Mouse (Mus musculus) embryonic facial prominence, embryonic 15.5 days (tissue): ENCODE data around the gene Syce3. TPM values are rescaled to one million over a fixed set of nuclear protein-coding genes. Genes with fewer than 3 reads are reported as not detected.

Experiments
- ATAC-seq: fragments of 200-750 bp; cut with Nextera tagmentation; 2 replicates; pipeline ENCODE4 v1.8.0; 2017; ENCODE audit warnings: low read depth, moderate TSS enrichment; ENCODE audit not compliant: insufficient number of reproducible peaks, low FRiP score, low TSS enrichment
- H3K27ac ChIP-seq: fragments of 300-500 bp; sonication (generic); replicated peaks from 2 replicates; pipeline ENCODE4 v1.5.1; 2015; ENCODE audit warnings: mild to moderate bottlenecking, inconsistent platforms
- H3K27me3 ChIP-seq: fragments of 300-500 bp; sonication (generic); 2 replicates; pipeline ENCODE4 v1.6.1; 2015; ENCODE audit warnings: inconsistent platforms
- H3K36me3 ChIP-seq: fragments of 300-500 bp; sonication (generic); 2 replicates; pipeline ENCODE4 v1.6.1; 2015; ENCODE audit warnings: mild to moderate bottlenecking, inconsistent platforms
- H3K4me1 ChIP-seq: fragments of 300-500 bp; sonication (generic); 2 replicates; pipeline ENCODE4 v1.6.1; 2015; ENCODE audit warnings: inconsistent platforms
- H3K4me2 ChIP-seq: fragments of 300-500 bp; sonication (generic); replicated peaks from 2 replicates; pipeline ENCODE4 v1.6.1; 2015; ENCODE audit warnings: mild to moderate bottlenecking, inconsistent platforms
- H3K4me3 ChIP-seq: fragments of 300-500 bp; sonication (generic); replicated peaks from 2 replicates; pipeline ENCODE4 v1.5.1; 2015; ENCODE audit warnings: mild to moderate bottlenecking, inconsistent platforms
- H3K9ac ChIP-seq: fragments of 300-500 bp; sonication (generic); 2 replicates; pipeline ENCODE4 v1.6.1; 2015; ENCODE audit warnings: inconsistent platforms
- H3K9me3 ChIP-seq: fragments of 300-500 bp; sonication (generic); replicated peaks from 2 replicates; pipeline ENCODE4 v1.6.1; 2016; ENCODE audit warnings: inconsistent platforms
- WGBS: fragments of 180-500 bp; shearing (Covaris S2); methylation state at CpG from one replicate; pipeline ENCODE4 v1.1.7; 2015; 5-methylcytosine and 5-hydroxymethylcytosine counted together
- polyA plus RNA-seq: library from polyadenylated mRNA; unstranded; fragments of >200 nt; fragmentation: Nextera tagmentation; extraction: Ambion mirVana; gene quantifications from 2 replicates; pipeline ENCODE4 v1.2.1, GENCODE M21; 2015

Syce3 gene
- polyA plus RNA-seq, 1 experiment from 2014 or later, result not detected

DNA sequence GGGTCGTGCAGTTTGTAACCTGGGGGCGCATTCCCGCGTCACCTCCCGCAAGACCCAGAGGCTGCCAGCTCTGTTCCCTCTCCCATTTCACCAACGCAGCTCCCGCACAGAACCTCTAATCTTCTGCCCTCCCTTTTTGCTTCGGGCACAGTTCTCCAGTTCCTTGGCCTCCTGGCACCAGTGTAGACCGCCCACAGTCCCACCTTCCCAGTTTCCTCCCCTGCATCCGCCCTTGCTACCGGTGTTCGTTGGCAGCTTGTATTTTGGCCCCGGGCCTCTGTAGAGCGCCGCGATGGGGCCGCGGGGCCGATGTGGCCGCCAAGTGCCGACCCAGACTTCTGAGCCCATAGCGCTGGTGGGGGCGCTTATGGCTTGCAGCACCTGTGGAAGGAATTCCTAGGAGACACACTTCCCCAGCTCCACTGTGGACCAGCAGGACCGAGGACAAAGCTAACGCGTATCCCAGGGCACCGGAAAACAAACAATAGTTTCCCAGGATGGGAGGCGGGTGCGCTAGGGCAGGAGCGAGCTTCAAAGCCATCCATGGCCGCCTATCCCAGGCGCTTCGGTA, 31.4 kb downstream of the Syce3 start, which contains the start of gene Odf3b:
Gene Odf3b (minus strand): TSS at position 452 of the 571 bp plus-strand sequence.
- Histone ChIP-seq H3K4me3 (peak within 1 kb of the TSS; percentile 38), H3K27ac (no peak within 1 kb of the TSS), H3K36me3 (no peaks in the 10 kb centered on the region), H3K9ac (no peak within 1 kb of the TSS), H3K9me3 (no peaks in the 10 kb centered on the region), H3K4me2 (peak within 1 kb of the TSS; percentile 55), H3K27me3 (peaks cover 51% of the 10 kb centered on the region), H3K4me1 (peaks cover 30% of the 10 kb centered on the region)
- no peak for ATAC-seq
- 1% methylated on average over 33 of the region's 33 CpGs for WGBS

DNA sequence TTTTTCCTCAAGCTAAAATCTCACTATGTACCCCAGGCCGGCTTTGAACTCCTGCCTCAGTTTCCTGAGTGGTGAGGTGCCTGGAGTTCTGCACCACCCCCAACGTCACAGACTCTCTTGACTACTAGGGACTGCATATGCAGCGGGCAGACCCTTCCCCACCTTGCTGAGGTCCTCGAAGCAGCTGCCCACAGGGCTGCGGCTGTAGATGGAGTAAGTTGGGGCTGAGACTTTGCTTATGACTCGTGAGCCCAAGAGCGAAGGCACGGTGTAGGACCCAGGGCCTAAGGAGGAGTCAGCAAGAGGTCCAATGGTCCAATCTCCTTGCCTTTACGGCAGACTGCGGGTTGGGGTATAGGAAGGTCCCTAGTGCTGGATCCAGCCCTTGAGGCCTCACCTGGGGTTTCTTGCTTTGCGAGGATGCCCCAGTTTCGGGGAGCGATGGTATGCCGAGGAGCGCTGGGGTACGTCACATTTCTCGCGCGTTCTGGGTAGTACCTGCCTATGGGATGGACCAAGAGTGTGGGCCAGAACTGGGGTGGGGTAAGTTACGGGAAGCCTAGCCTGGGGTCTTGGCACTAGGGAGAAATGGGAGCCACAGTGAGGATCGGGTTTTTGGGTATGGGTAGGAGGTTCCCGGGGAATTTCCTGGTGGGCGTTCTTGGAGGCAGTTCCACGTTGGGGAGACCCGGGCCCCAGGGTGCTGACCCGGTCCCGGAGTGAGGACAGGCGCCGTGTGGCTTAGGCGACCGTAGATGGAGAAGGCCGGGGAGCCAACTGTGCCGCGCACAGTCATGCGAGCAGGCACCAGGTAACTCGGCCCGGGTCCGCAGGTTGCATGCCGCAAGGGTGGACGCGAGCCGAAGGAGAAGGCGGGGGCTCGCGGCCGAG, 32.1 kb downstream of the Syce3 start:
- peak overlapping the region; percentile 38 for H3K4me3 ChIP-seq
- peaks cover 31% of the 10 kb centered on the region for H3K4me1 ChIP-seq
- 9% methylated on average over 46 of the region's 46 CpGs for WGBS
- peaks cover 51% of the 10 kb centered on the region for H3K27me3 ChIP-seq
- no peak for ATAC-seq
- peak overlapping the region; percentile 55 for H3K4me2 ChIP-seq
- H3K9ac ChIP-seq, result no peak overlapping the region
- no peaks in the 10 kb centered on the region for H3K36me3 ChIP-seq
- no peak overlapping the region for H3K27ac ChIP-seq
- H3K9me3 ChIP-seq, result no peaks in the 10 kb centered on the region

DNA sequence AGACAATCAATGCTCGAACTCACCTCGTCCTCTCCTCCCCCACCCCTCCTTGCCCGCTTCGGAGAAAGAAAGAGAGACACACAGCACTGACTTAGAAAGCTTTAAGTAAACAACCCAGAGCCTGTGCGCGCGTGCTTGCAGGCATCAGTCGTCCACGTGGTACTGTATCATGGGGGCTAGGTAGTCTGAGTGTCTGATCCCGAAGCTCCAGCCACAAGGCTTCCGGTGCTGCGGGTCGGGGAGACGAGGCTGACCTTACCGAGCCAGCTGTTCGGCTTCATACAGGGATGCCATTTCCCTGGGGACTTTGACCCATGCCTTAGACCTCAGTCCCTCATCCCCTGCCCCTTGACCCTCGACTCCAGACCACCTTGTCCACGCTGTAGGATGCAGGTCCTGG, 32.9 kb downstream of the Syce3 start:
- Histone ChIP-seq H3K4me3 (no peak overlapping the region), H3K9me3 (no peaks in the 10 kb centered on the region), H3K36me3 (peaks cover 2% of the 10 kb centered on the region), H3K4me1 (peaks cover 38% of the 10 kb centered on the region), H3K4me2 (peak overlapping the region; percentile 12), H3K27me3 (peaks cover 45% of the 10 kb centered on the region), H3K9ac (no peak overlapping the region), H3K27ac (no peak overlapping the region)
- WGBS, result 3% methylated on average over 18 of the region's 18 CpGs
- no peak for ATAC-seq

DNA sequence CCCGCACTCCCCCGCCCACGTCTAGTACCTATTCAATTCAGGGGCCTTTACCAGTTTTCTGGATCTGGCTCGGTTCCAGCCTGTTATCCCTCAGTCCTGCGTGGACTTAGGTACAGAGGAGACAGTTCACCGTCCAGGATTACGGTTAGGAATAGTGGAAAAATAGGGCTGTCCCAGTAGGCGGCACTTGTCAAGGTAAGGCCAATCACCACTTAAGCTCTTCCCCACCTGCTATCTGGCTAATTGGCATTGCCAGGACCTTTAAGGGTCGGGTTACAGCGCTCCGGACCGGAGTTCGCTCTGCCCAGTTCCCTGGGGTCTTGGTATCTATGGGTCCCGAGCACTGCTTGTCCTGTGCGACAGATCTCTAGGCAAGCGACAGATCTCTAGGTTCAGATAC, 33.3 kb downstream of the Syce3 start, which contains the start of gene Tymp:
Gene Tymp (minus strand): TSS at position 83 of the 400 bp plus-strand sequence.
- WGBS, result 15% methylated on average over 16 of the region's 16 CpGs
- H3K4me3 ChIP-seq, result no peak within 1 kb of the TSS
- H3K27me3 ChIP-seq, result peaks cover 45% of the 10 kb centered on the region
- H3K4me1 ChIP-seq, result peaks cover 42% of the 10 kb centered on the region
- ATAC-seq, result no peak
- H3K36me3 ChIP-seq, result peaks cover 6% of the 10 kb centered on the region
- H3K9me3 ChIP-seq, result no peaks in the 10 kb centered on the region
- H3K27ac ChIP-seq, result no peak within 1 kb of the TSS
- H3K9ac ChIP-seq, result no peak within 1 kb of the TSS
- peak within 1 kb of the TSS; percentile 12 for H3K4me2 ChIP-seq

DNA sequence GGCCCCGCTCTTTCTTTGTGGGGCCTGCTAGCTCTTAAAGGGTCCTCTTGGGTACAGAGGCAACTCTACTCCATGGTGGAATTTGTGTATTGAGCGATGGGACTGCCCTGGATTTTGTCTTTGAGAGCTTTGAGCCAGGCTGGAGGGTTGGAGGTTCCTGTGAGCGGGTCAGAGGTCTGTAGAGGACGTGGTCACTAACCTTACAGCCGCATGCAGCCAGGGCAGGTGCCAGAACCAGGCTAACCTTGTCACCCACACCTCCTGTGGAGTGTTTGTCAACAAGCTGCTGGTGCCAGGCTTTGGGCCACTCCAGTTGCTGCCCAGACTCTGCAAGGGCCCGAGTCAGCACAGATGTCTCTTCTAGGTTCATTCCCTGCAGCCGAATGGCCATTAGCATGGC, 34.3 kb downstream of the Syce3 start:
- no peaks in the 10 kb centered on the region for H3K9me3 ChIP-seq
- peaks cover 15% of the 10 kb centered on the region for H3K36me3 ChIP-seq
- H3K4me3 ChIP-seq, result no peak overlapping the region
- H3K9ac ChIP-seq, result no peak overlapping the region
- H3K27ac ChIP-seq, result no peak overlapping the region
- 80% methylated on average over 7 of the region's 7 CpGs for WGBS
- no peak overlapping the region for H3K4me2 ChIP-seq
- ATAC-seq, result no peak
- H3K27me3 ChIP-seq, result peaks cover 45% of the 10 kb centered on the region
- H3K4me1 ChIP-seq, result peaks cover 42% of the 10 kb centered on the region

DNA sequence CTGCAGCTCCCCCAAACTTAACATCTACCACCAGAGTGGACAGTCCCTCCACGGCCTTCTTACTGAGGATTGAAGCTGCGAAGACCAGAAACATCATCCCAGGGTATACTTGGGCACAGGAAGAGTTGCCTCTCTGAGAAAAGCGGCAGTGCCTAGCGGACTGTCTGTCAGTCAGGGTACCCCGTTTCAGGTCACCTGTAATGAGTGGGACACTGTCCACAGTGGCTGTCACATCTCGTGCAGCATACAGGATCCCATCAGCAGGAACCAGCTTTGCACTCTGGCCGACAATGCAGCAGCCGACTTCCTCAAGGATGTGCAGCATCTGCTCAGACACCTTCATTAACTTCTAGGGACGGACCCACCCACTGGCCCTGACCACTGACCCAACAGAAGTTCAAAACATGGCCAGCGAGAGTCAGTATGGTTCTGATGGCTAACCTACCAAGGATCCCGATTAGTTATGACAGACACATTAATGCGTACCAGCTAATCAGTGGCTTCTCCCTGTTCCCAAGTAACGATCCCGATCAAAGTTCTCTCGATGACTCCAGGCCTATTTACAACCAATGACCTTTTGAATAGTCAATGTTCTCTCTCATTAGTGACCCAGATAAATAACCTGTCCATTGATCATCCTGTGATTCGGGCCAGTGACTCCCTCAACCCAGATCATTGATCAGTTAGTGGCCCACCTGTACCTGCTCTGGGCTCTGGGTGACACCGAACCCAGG, 35.3 kb downstream of the Syce3 start:
- Histone ChIP-seq H3K9me3 (no peaks in the 10 kb centered on the region), H3K4me1 (peaks cover 42% of the 10 kb centered on the region), H3K4me2 (no peak overlapping the region), H3K27me3 (peaks cover 41% of the 10 kb centered on the region), H3K27ac (no peak overlapping the region), H3K9ac (no peak overlapping the region), H3K4me3 (no peak overlapping the region), H3K36me3 (peaks cover 26% of the 10 kb centered on the region)
- no peak for ATAC-seq
- 90% methylated on average over 17 of the region's 17 CpGs for WGBS

DNA sequence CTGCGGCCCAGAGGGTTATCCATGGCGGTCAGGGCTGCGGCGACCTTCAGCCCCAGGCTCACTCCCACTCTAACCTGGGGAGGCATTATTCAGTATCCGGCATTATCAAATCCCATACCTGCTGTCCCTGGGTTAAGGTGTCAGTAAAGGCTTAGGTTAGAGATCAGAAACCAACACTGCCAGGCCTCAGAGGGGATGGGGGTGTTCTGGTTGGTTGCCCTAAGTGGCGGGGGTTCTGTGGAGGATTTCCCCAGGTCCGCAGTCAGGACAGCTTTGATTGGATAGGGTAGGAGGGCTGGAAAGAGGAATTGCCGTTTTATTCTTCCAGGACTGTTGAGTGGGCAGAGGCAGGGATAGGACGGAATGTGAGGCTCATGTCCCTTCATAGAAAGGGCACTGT, 36.0 kb downstream of the Syce3 start:
- no peak for ATAC-seq
- WGBS, result 47% methylated on average over 9 of the region's 9 CpGs

DNA sequence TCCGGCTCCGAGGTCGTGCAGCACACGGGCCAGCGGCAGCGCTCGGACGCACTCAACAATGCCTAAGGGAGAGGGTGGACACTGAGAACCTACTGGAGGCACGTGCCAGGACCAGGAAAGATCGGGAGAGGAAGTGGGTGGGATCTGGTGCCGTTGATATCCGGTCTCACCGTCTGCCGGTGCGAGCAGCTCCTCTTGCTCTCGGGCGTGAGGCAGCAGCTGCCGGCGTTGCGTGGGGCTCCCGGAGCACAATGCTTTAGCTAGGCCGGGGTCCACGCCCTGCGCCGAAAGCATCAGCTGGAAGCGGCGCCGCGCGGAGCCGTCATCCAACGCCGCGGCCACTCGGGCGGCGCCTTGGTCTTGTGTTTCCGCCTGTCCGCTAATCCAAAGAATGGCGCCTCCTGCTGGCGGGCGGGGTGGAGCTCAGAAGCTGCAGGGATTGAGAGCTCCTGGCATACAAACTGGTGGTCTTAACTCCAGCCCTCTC, 36.5 kb downstream of the Syce3 start, which contains the start of gene Sco2:
Gene Sco2 (minus strand): TSS at position 85 of the 487 bp plus-strand sequence.
- H3K4me3 ChIP-seq, result peak within 1 kb of the TSS; percentile 80
- 0% methylated on average over 41 of the region's 42 CpGs for WGBS

More for the DNA sequence above, 36.0 kb downstream of the Syce3 start:
- peak overlapping the region; percentile 94 for H3K27ac ChIP-seq
- H3K36me3 ChIP-seq, result peaks cover 32% of the 10 kb centered on the region
- H3K27me3 ChIP-seq, result peaks cover 36% of the 10 kb centered on the region
- peak overlapping the region; percentile 65 for H3K9ac ChIP-seq
- no peaks in the 10 kb centered on the region for H3K9me3 ChIP-seq
- H3K4me3 ChIP-seq, result peak overlapping the region; percentile 80
- H3K4me2 ChIP-seq, result peak overlapping the region; percentile 95
- H3K4me1 ChIP-seq, result peaks cover 40% of the 10 kb centered on the region

DNA sequence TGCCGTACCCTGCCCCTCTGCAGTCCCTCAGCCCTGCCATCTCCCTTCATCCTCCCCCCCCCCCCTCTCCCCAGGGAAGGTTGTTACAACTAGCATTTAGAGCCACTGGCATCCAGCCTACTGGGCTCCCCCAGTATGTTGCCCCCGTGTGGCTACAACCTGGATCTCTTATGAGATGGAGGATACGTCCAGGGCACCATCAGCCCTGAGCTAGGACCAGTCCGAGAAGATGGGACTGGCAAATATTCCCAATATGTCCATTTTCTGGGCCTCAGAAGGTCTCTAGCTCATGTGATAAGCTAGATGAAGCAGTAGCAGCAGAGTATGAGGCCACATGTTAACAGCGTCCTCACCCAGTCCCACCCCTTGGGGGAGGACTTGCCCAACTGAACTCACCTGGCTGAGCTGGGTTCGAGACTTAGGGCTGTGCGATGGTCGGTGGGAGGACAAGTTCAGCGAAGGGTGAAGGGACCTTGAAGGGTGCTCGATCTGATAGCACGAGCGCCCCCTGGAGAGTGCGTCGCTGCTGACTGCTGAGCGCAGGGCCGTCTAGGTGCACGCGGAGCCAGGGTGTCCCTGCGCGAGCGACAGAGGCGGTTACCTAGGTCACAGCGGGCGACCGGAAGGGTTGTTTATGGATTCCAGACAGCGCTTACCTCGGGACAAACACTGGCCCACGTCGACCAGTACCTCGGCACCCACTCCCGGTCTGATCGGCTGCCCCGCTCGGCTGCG, 37.1 kb downstream of the Syce3 start:
- under 1% methylated on average over 35 of the region's 35 CpGs for WGBS
- Histone ChIP-seq H3K9me3 (no peaks in the 10 kb centered on the region), H3K4me2 (peak overlapping the region; percentile 95), H3K36me3 (peaks cover 44% of the 10 kb centered on the region), H3K27me3 (peaks cover 24% of the 10 kb centered on the region), H3K9ac (peak overlapping the region; percentile 65), H3K4me3 (peak overlapping the region; percentile 80), H3K4me1 (peaks cover 28% of the 10 kb centered on the region), H3K27ac (peak overlapping the region; percentile 94)
- peak; percentile 81 for ATAC-seq

More for the DNA sequence above, 36.5 kb downstream of the Syce3 start, which contains the start of gene Sco2:
- Histone ChIP-seq H3K9ac (peak within 1 kb of the TSS; percentile 65), H3K27me3 (peaks cover 31% of the 10 kb centered on the region), H3K36me3 (peaks cover 38% of the 10 kb centered on the region), H3K9me3 (no peaks in the 10 kb centered on the region), H3K4me1 (peaks cover 34% of the 10 kb centered on the region), H3K27ac (peak within 1 kb of the TSS; percentile 94), H3K4me2 (peak within 1 kb of the TSS; percentile 95)
- ATAC-seq, result peak; percentile 72

DNA sequence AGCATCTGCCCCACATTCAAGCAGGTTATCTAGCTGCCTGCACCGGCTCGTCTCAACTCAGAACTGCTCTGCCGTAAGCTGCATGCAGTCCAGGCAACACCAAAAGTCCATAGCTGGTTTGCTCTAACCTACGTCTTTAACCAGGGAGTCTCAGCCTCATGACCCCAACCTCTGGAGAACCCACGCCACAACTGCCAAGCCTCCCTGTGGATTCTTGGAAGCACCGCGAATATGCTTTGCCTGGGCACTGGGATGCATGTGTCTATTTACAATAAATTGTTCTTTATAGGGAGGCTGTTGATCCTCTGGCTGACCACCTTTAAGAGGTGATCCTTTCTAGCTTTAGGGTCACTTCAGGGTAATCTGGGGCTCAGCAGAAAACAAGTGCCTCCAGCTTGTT, 37.8 kb downstream of the Syce3 start:
- peak overlapping the region; percentile 80; the same call in 1 of the 2 replicates for H3K4me3 ChIP-seq
- no peak overlapping the region for H3K4me2 ChIP-seq
- WGBS, result 80% methylated on average over 7 of the region's 7 CpGs
- peaks cover 50% of the 10 kb centered on the region for H3K36me3 ChIP-seq
- H3K9ac ChIP-seq, result no peak overlapping the region
- H3K27me3 ChIP-seq, result peaks cover 18% of the 10 kb centered on the region
- no peak for ATAC-seq
- no peak overlapping the region for H3K27ac ChIP-seq
- no peaks in the 10 kb centered on the region for H3K9me3 ChIP-seq
- H3K4me1 ChIP-seq, result peaks cover 24% of the 10 kb centered on the region
